Mouse (Mus musculus) kidney, adult 8-10 months (tissue): ENCODE data around the gene Olfr859.
"Not testable (repeated sequence)": the region's sequence is repeated elsewhere in the genome, so short reads cannot be mapped to it uniquely, and the experiment has no call there.

ENCODE experiments used
- DNase-seq, 2 experiments: peaks; one replicate each; pipeline ENCODE4 v3.0.0; 2022

Olfr859 gene

GRCm38 (mm10) chr9:19804606-19805005 lies at the start of gene Olfr859:
Gene Olfr859, plus strand, starts transcription at chr9:19804906.
- not testable (repeated sequence) for DNase-seq

- DNase-seq = no peak
Observed at GRCm38 (mm10) chr9:19769136-19769535, 35.6 kb upstream of the Olfr859 start.

GRCm38 (mm10) chr9:19769701-19770100 lies 35.0 kb upstream of the Olfr859 start:
- DNase-seq = no peak

GRCm38 (mm10) chr9:19779983-19780382 lies 24.7 kb upstream of the Olfr859 start, which contains the start of gene Olfr58:
Gene Olfr58, plus strand, starts transcription at chr9:19780283.
- DNase-seq = no peak

- DNase-seq = no peak
Observed at GRCm38 (mm10) chr9:19803000-19803399, 1.7 kb upstream of the Olfr859 start.

- DNase-seq = no peak
Observed at GRCm38 (mm10) chr9:19849647-19850046, 44.9 kb downstream of the Olfr859 start, which contains the start of gene Olfr860. Gene Olfr860, minus strand, starts transcription at chr9:19849747.
